Mouse (Mus musculus): ENCODE results near the gene BC049762. TPM values are rescaled to one million over a fixed set of nuclear protein-coding genes. Genes with fewer than 3 reads are reported as not detected.

Gene BC049762
- polyA plus RNA-seq (2015; fragmentation: Nextera tagmentation; extraction: Ambion mirVana): 0.32 and 0.35 TPM in 2 replicates

DNA sequence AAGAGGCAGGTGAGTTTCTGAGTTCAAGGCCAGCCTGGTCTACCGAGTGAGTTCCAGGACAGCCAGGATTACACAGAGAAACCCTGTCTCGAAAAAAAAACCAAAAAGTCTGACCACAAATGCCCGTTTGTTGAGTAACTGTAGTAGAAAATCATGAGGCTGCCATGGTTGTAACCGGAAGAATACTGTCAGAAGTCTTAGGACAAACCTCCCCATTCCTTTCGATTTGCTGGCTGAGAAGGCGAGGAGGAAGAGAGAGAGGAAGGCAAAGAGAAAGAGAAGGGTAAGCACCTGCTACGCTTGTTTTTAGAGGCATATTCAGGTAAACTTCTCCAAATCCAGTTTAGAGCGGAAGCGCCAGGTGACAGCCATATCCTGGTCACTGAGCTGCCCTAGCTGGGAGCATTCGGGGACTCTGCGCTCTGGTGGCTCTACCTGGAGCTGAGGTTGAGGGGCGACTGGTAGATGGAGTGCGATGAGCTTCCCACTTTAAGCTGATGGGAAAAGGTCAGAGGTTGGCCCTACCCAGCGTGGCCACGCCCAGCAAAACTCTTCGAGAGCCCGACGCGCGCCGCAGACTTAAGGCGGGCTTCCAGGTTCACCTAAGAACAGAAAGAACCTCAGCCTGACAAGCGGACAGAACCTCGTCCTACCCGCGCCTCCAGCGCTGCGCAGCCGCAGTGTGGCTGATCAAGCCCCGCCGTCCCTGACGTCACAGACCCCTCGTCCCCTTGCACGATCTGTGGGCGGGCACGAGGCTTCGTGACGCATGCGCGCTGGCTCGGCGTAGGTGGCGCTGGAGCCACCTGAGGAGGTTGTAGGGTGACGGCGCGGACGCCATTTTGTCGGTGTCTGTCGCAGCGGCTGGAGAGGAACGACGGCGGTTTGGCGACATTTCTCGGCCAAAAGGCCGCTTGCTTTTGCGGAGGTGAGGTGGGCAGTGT lies at the start of gene BC049762:
Gene BC049762, minus strand, starts transcription at position 705 of the 944 bp plus-strand sequence.

DNA sequence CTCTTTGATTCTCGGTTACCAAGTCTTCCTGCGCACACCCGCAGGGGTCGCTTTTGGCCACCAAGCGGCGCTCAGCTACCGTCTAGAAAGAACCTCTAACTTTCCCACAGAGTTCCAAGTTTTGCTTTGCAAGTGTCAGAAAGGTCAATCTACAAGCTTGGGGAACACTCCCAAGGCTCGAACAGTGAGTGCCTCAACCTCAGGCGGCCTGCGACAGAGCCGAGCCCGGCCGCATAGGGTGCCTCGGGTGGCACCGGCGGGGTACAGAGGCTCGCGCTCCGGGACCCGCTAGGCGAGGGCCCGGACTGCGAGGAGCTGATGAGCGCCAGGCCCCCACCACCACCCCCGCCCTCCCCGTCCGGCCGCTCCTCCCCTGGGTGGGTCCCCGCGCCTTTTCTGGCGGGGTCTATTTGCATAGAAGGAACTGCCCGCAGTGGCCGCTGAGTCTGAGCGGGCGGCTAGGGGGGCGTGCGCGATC lies 26.8 kb upstream of the BC049762 start, which contains the start of gene Col23a1:
Gene Col23a1, plus strand, starts transcription at position 357 of the 478 bp plus-strand sequence.

DNA sequence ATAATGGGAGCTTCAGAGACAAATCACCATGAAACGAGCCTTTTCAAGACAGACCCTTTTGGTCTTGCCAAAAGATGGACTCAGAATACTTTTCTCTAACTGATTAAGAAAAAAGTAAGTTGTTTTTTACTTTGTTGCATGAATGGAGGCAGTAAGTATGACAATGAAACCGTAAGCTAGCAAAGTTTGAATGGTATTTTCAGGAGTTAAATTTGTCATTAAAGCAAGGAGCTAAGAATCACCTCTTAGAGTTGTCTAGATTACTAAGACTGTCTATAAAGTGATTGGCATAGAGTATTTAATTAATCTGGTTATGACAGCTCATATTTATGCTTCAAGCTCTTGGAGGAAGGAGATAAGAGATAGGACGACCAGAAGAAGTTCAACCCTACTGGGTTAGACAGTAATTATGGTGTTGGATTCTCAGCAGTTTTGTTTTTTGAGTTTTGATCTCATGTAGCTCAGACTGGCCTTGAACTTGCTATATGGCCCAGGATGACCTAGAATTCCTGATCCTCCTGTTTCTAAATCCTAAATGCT lies 1.1 kb downstream of the BC049762 start, which contains the start of gene Clk4:
Gene Clk4, plus strand, starts transcription at position 51 of the 540 bp plus-strand sequence.

DNA sequence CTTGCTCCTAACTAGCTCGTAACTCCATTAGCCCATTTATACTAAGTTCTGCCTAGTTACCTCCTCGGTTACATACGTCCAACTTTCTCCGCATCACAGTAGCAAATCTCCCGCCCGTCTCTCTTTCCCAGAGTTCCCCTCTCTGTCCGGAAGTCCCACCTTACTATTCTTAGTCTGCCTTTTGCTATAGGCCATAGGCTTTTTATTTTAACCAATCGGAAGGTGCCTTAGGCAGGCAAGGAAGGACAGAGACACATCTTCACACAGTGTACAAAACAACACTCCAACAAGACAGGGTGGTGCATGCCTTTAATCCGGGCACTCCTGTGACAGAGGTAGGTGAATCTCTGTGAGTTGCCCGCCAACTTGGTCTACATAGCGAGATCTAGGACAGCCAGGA lies 42.5 kb downstream of the BC049762 start, which contains the start of gene Gm12569:
Gene Gm12569, plus strand, starts transcription at position 166 of the 400 bp plus-strand sequence.

Other genes starting within 250 kb of the BC049762 start
- gene Olfr54, start 248.8 kb downstream of the BC049762 start, polyA plus RNA-seq (2015; fragmentation: Nextera tagmentation; extraction: Ambion mirVana): not detected in 2 replicates
- not detected in 2 replicates for gene Olfr1375, start 214.9 kb downstream of the BC049762 start, polyA plus RNA-seq (2015; fragmentation: Nextera tagmentation; extraction: Ambion mirVana)
- 8.6 and 11.6 TPM in 2 replicates for gene Zfp354a, start 203.8 kb downstream of the BC049762 start, polyA plus RNA-seq (2015; fragmentation: Nextera tagmentation; extraction: Ambion mirVana)
- gene Gm12569, start 42.6 kb downstream of the BC049762 start, polyA plus RNA-seq (2015; fragmentation: Nextera tagmentation; extraction: Ambion mirVana): not detected in 2 replicates
- 75.8 and 80.1 TPM in 2 replicates for gene Clk4, start 1.3 kb downstream of the BC049762 start, polyA plus RNA-seq (2015; fragmentation: Nextera tagmentation; extraction: Ambion mirVana)
- gene Col23a1, start 26.9 kb upstream of the BC049762 start, polyA plus RNA-seq (2015; fragmentation: Nextera tagmentation; extraction: Ambion mirVana): 16.5 and 17.1 TPM in 2 replicates